Mouse (Mus musculus): ENCODE results near the gene Amh.

DNA sequence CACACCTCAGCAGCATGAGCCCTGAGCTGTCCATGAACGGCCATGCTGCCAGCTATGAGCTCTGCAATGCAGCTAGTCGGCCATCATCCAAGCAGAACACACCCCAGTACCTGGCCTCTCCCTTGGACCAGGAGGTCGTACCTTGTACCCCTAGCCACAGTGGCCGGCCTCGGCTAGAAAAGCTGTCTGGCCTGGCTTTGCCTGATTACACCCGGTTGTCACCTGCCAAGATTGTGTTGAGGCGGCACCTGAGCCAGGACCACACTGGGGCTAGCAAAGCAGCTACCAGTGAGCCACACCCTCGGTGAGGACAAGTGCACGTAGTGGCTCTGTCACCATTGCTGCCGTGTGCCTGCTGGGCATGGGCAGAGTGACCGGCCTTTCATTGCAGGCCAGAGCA is 19.1 kb upstream of the Amh start:
- TF ChIP-seq POLR2A (IDR thresholded peaks at IDR 0.05; ENCODE audit: low read depth, low read length) (no peak), CTCF (conservative IDR thresholded peaks at IDR 0.05; ENCODE audit: insufficient read depth, insufficient read length, low read depth, low read length) (no peak)

Measured in kidney, adult 2 months (tissue).